Mouse (Mus musculus) megakaryocyte, embryonic 14.5 days (primary cell): ENCODE data around the gene Gtf2h1.

Experiments
- FLI1 ChIP-seq: IDR thresholded peaks from 2 replicates; pipeline ENCODE4 v1.6.1; 2012; ENCODE audit warnings: low read length, inconsistent platforms, mixed read lengths
- GATA1 ChIP-seq: IDR thresholded peaks from 3 replicates; pipeline ENCODE4 v1.6.1; 2012; ENCODE audit warnings: mixed read lengths, low read length, inconsistent platforms, borderline replicate concordance

DNA sequence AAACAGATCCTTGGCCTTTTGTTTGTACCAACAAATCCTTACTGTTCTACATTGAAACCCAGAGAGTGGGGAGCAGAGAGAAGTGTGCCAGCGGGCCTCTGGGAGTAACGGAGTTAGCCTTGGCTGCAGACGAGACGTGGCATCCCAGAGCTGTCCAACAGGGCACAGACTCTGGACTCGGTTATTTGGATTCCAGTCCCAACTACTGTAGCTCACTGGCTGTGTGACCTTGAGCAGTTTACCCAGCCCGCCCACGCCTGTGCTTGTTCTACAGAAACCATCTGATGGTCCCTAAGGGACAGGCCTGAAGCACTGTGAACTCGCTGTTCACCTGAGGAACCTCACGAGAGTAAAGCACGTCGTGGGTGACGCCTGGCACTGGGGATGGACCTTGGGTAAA lies 34.0 kb downstream of the Gtf2h1 start:
- TF ChIP-seq GATA1 (no peak), FLI1 (no peak)
